Mouse (Mus musculus) splenic B cell, adult 2 months (primary cell): ENCODE data around the gene Selenok.
A peak's percentile ranks its signal among the peaks of the same experiment; 100 is the strongest.

ENCODE experiments used
- DNase-seq: peaks from one replicate; pipeline ENCODE4 v3.0.0-alpha.2; 2011; ENCODE audit warnings: low read depth, low spot score
- H3K27me3 ChIP-seq: 2 replicates; pipeline ENCODE4 v1.6.1; 2012; ENCODE audit warnings: mild to moderate bottlenecking, low read length, moderate library complexity, mixed read lengths; ENCODE audit not compliant: control insufficient read depth, poor library complexity, insufficient read depth, severe bottlenecking
- H3K36me3 ChIP-seq: 2 replicates; pipeline ENCODE4 v1.6.1; 2012; ENCODE audit warnings: mild to moderate bottlenecking, low read length, moderate library complexity, mixed read lengths; ENCODE audit not compliant: control insufficient read depth, poor library complexity, insufficient read depth, severe bottlenecking

Gene Selenok

GRCm38 (mm10) chr14:30011886-30012560, 43.9 kb downstream of the Selenok start:
- DNase-seq: no peak
- H3K27me3 ChIP-seq: no peaks in the 10 kb centered on the region
- no peaks in the 10 kb centered on the region for H3K36me3 ChIP-seq

GRCm38 (mm10) chr14:30014487-30014886, 46.4 kb downstream of the Selenok start:
- Histone ChIP-seq H3K27me3 (no peaks in the 10 kb centered on the region), H3K36me3 (no peaks in the 10 kb centered on the region)
- no peak for DNase-seq

- peak; percentile 8 for DNase-seq
- H3K27me3 ChIP-seq: no peaks in the 10 kb centered on the region
- H3K36me3 ChIP-seq: no peaks in the 10 kb centered on the region
Observed at GRCm38 (mm10) chr14:30015008-30015407, 46.9 kb downstream of the Selenok start.

GRCm38 (mm10) chr14:30016666-30017065, 48.6 kb downstream of the Selenok start:
- no peak for DNase-seq
- no peaks in the 10 kb centered on the region for H3K36me3 ChIP-seq
- no peaks in the 10 kb centered on the region for H3K27me3 ChIP-seq

- DNase-seq: no peak
- Histone ChIP-seq H3K36me3 (no peaks in the 10 kb centered on the region), H3K27me3 (no peaks in the 10 kb centered on the region)
Observed at GRCm38 (mm10) chr14:30017794-30018462, 49.8 kb downstream of the Selenok start.

GRCm38 (mm10) chr14:30018463-30018801, 50.3 kb downstream of the Selenok start:
- H3K27me3 ChIP-seq: no peaks in the 10 kb centered on the region
- DNase-seq: no peak
- no peaks in the 10 kb centered on the region for H3K36me3 ChIP-seq

- H3K27me3 ChIP-seq: no peaks in the 10 kb centered on the region
- DNase-seq: no peak
- no peaks in the 10 kb centered on the region for H3K36me3 ChIP-seq
Observed at GRCm38 (mm10) chr14:30018846-30019245, 50.7 kb downstream of the Selenok start.

- Histone ChIP-seq H3K36me3 (no peaks in the 10 kb centered on the region), H3K27me3 (no peaks in the 10 kb centered on the region)
- no peak for DNase-seq
Observed at GRCm38 (mm10) chr14:30019375-30019774, 51.3 kb downstream of the Selenok start.

- H3K36me3 ChIP-seq: no peaks in the 10 kb centered on the region
- no peaks in the 10 kb centered on the region for H3K27me3 ChIP-seq
- no peak for DNase-seq
Observed at GRCm38 (mm10) chr14:30019792-30020575, 51.9 kb downstream of the Selenok start.

- Histone ChIP-seq H3K36me3 (no peaks in the 10 kb centered on the region), H3K27me3 (no peaks in the 10 kb centered on the region)
- DNase-seq: no peak
Observed at GRCm38 (mm10) chr14:30022471-30022870, 54.4 kb downstream of the Selenok start.

GRCm38 (mm10) chr14:30024387-30024786, 56.3 kb downstream of the Selenok start:
- DNase-seq: no peak
- Histone ChIP-seq H3K27me3 (no peaks in the 10 kb centered on the region), H3K36me3 (no peaks in the 10 kb centered on the region)
